Mouse (Mus musculus) heart, adult 8-10 months (tissue): ENCODE results near the gene Stard7. TPM values are rescaled to one million over a fixed set of nuclear protein-coding genes. Genes with fewer than 3 reads are reported as not detected.

ENCODE experiments used
- total RNA-seq, 4 experiments: library from RNA; stranded (reverse); gene quantifications; 2 replicates each; pipeline ENCODE4 v1.2.4; 2022

Stard7 gene
- total RNA-seq, 4 experiments from 2014 or later: 162 to 173 (median 169) TPM

Other genes starting within 250 kb of the Stard7 start
- gene Blvra, start 199.6 kb upstream of the Stard7 start, total RNA-seq: 10 to 100 TPM; 15.5 to 21.9 (median 19.3) TPM
- gene Ncaph, start 136.3 kb upstream of the Stard7 start, total RNA-seq: 1 to 10 TPM in 1 of 4 experiments, under 1 TPM in 3; 0.52 to 1.4 (median 0.52) TPM
- 10 to 100 TPM in 3 of 4 experiments, 1 to 10 TPM in 1; 8.9 to 13.5 (median 13.3) TPM for gene Itpripl1, start 126.8 kb upstream of the Stard7 start, total RNA-seq
- gene 1810024B03Rik, start 61.9 kb upstream of the Stard7 start, total RNA-seq: under 1 TPM in 3 of 4 experiments, not detected in 1; 0.28 to 0.38 (median 0.28) TPM
- gene Snrnp200, start 61.8 kb upstream of the Stard7 start, total RNA-seq: 10 to 100 TPM; 61.1 to 72.6 (median 67.5) TPM
- 10 to 100 TPM; 57.8 to 73.8 (median 70.6) TPM for gene Ciao1, start 22.4 kb upstream of the Stard7 start, total RNA-seq
- gene Tmem127, start 22.3 kb upstream of the Stard7 start, total RNA-seq: 10 to 100 TPM; 23.9 to 27.7 (median 27.2) TPM
- 1 to 10 TPM in 2 of 4 experiments, under 1 TPM in 2; 0.27 to 1.6 (median 0.69) TPM for gene Dusp2, start 65.9 kb downstream of the Stard7 start, total RNA-seq
- not detected for gene Astl, start 68.4 kb downstream of the Stard7 start, total RNA-seq
- under 1 TPM; 0.41 to 0.78 (median 0.70) TPM for gene Adra2b, start 93.0 kb downstream of the Stard7 start, total RNA-seq
- not detected for gene Gpat2, start 155.0 kb downstream of the Stard7 start, total RNA-seq
- 10 to 100 TPM; 42.1 to 59.5 (median 52.5) TPM for gene Fahd2a, start 174.3 kb downstream of the Stard7 start, total RNA-seq